Mouse (Mus musculus) heart, embryonic 14.5 days (tissue): ENCODE data around the gene Nsun3. TPM values are rescaled to one million over a fixed set of nuclear protein-coding genes. Genes with fewer than 3 reads are reported as not detected.

Experiments
- ATAC-seq: fragments of 200-750 bp; cut with Nextera tagmentation; 2 replicates; pipeline ENCODE4 v1.8.0; 2017; ENCODE audit warnings: low read depth, moderate TSS enrichment; ENCODE audit not compliant: insufficient number of reproducible peaks, insufficient read depth, low FRiP score
- H3K27ac ChIP-seq, 2 experiments: fragments of 200-500 bp in 1 of 2; fragments of 300-500 bp in 1 of 2; sonication (generic) in 1 of 2; replicated peaks in 1 of 2; 2 replicates each; pipeline ENCODE4 v1.5.1; 2012 to 2014; ENCODE audit warnings: low read depth in 2 of 2, low read length in 2 of 2, control low read depth in 1 of 2, mild to moderate bottlenecking in 1 of 2, mixed read lengths in 1 of 2; ENCODE audit not compliant: control insufficient read depth in 1 of 2, insufficient read depth in 1 of 2
- H3K27me3 ChIP-seq: fragments of 300-500 bp; sonication (generic); 2 replicates; pipeline ENCODE4 v1.6.1; 2014; ENCODE audit warnings: mild to moderate bottlenecking, low read length, control low read depth; ENCODE audit not compliant: control insufficient read depth, insufficient read depth
- H3K36me3 ChIP-seq: fragments of 300-500 bp; sonication (generic); 2 replicates; pipeline ENCODE4 v1.6.1; 2014; ENCODE audit warnings: mild to moderate bottlenecking, control low read depth, low read length, mixed read lengths; ENCODE audit not compliant: control insufficient read depth, insufficient read depth
- H3K4me1 ChIP-seq, 2 experiments: fragments of 200-500 bp in 1 of 2; fragments of 300-500 bp in 1 of 2; sonication (generic) in 1 of 2; 2 replicates each; pipeline ENCODE4 v1.6.1; 2012 to 2014; ENCODE audit warnings: low read length in 2 of 2, control low read depth in 1 of 2, mixed read lengths in 1 of 2; ENCODE audit not compliant: control insufficient read depth in 2 of 2, insufficient read depth in 2 of 2
- H3K4me2 ChIP-seq: fragments of 300-500 bp; sonication (generic); 2 replicates; pipeline ENCODE4 v1.6.1; 2014; ENCODE audit warnings: mild to moderate bottlenecking, low read length
- H3K4me3 ChIP-seq, 2 experiments: fragments of 200-500 bp in 1 of 2; fragments of 300-500 bp in 1 of 2; sonication (generic) in 1 of 2; 2 replicates each; pipeline ENCODE4 v1.5.1; 2012 to 2014; ENCODE audit warnings: low read length in 2 of 2, mild to moderate bottlenecking in 2 of 2, control low read depth in 1 of 2, low read depth in 1 of 2, moderate library complexity in 1 of 2; ENCODE audit not compliant: control insufficient read depth in 1 of 2, insufficient read depth in 1 of 2
- H3K9ac ChIP-seq: fragments of 300-500 bp; sonication (generic); 2 replicates; pipeline ENCODE4 v1.6.1; 2014; ENCODE audit warnings: mild to moderate bottlenecking, low read length
- H3K9me3 ChIP-seq: fragments of 300-500 bp; sonication (generic); 2 replicates; pipeline ENCODE4 v1.6.1; 2016; ENCODE audit warnings: low read length, control low read depth; ENCODE audit not compliant: control insufficient read depth
- WGBS: fragments of 180-500 bp; shearing (Covaris S2); extraction: QIAGEN DNeasy Blood & Tissue Kit; methylation state at CpG from one replicate; pipeline ENCODE4 v1.1.7; 2014; 5-methylcytosine and 5-hydroxymethylcytosine counted together
- polyA plus RNA-seq: library from polyadenylated mRNA; unstranded; fragments of >200 nt; fragmentation: Nextera tagmentation; extraction: Ambion mirVana; gene quantifications from 2 replicates; pipeline ENCODE4 v1.2.1, GENCODE M21; 2014

Nsun3 gene
- polyA plus RNA-seq, 1 experiment from 2014 or later: 8.1 TPM

GRCm38 (mm10) chr16:62813790-62814189 is 27.2 kb upstream of the Nsun3 start:
- H3K9ac ChIP-seq: no peak overlapping the region
- no peak overlapping the region for H3K4me3 ChIP-seq
- 0 out of 2 replicates have a peak, but pooled peaks cover 7% of the 10 kb centered on the region for H3K36me3 ChIP-seq
- H3K9me3 ChIP-seq: no peaks in the 10 kb centered on the region
- H3K27me3 ChIP-seq: no peaks in the 10 kb centered on the region
- ATAC-seq: no peak
- H3K27ac ChIP-seq: no peak overlapping the region
- no peaks in the 10 kb centered on the region for H3K4me1 ChIP-seq
- WGBS: 90% methylated on average over 5 of the region's 5 CpGs
- H3K4me2 ChIP-seq: no peak overlapping the region

- no peak for ATAC-seq
- 64% methylated on average over 4 of the region's 4 CpGs for WGBS
- Histone ChIP-seq H3K4me2 (no peak overlapping the region), H3K9me3 (no peaks in the 10 kb centered on the region), H3K27me3 (no peaks in the 10 kb centered on the region), H3K27ac (no peak overlapping the region), H3K4me3 (no peak overlapping the region), H3K9ac (no peak overlapping the region), H3K36me3 (0 out of 2 replicates have a peak, but pooled peaks cover 7% of the 10 kb centered on the region), H3K4me1 (no peaks in the 10 kb centered on the region)
These were observed 24.2 kb upstream of the Nsun3 start for GRCm38 (mm10) chr16:62810855-62811254.

- 62% methylated on average over 8 of the region's 8 CpGs for WGBS
- no peaks in the 10 kb centered on the region for H3K4me1 ChIP-seq
- H3K4me3 ChIP-seq: no peak overlapping the region
- ATAC-seq: no peak
- H3K27ac ChIP-seq: no peak overlapping the region
- H3K36me3 ChIP-seq: peaks cover 19% of the 10 kb centered on the region
- H3K27me3 ChIP-seq: no peaks in the 10 kb centered on the region
- H3K9me3 ChIP-seq: no peaks in the 10 kb centered on the region
- no peak overlapping the region for H3K9ac ChIP-seq
- no peak overlapping the region for H3K4me2 ChIP-seq
These were observed 20.8 kb upstream of the Nsun3 start for GRCm38 (mm10) chr16:62807249-62807979.

- Histone ChIP-seq H3K27ac (no peak overlapping the region), H3K9ac (no peak overlapping the region), H3K4me1 (peaks cover under 1% of the 10 kb centered on the region in 2 experiments; a peak in 2 of 4 replicates), H3K4me3 (no peak overlapping the region), H3K36me3 (peaks cover 19% of the 10 kb centered on the region), H3K27me3 (no peaks in the 10 kb centered on the region), H3K4me2 (no peak overlapping the region), H3K9me3 (no peaks in the 10 kb centered on the region)
- 92% methylated on average over 3 of the region's 3 CpGs for WGBS
- no peak for ATAC-seq
These were observed 18.0 kb upstream of the Nsun3 start for GRCm38 (mm10) chr16:62804621-62805020.

- peak overlapping the region; percentile 28 to 38; a peak in 1 of 4 replicates for H3K27ac ChIP-seq
These were observed 13.2 kb upstream of the Nsun3 start for GRCm38 (mm10) chr16:62799839-62800238.

GRCm38 (mm10) chr16:62799426-62799825 is 12.8 kb upstream of the Nsun3 start:
- Histone ChIP-seq H3K4me2 (no peak overlapping the region), H3K9me3 (no peaks in the 10 kb centered on the region), H3K4me1 (peaks cover 4 to 7% of the 10 kb centered on the region in 2 experiments; a peak in 2 of 4 replicates), H3K4me3 (no peak overlapping the region), H3K27ac (peak overlapping the region; percentile 28 to 38; a peak in 1 of 4 replicates), H3K9ac (no peak overlapping the region), H3K36me3 (peaks cover 18% of the 10 kb centered on the region), H3K27me3 (no peaks in the 10 kb centered on the region)
- ATAC-seq: peak; percentile 59; the same call in 1 of the 2 replicates
- WGBS: 33% methylated on average over 4 of the region's 4 CpGs

More at GRCm38 (mm10) chr16:62799839-62800238, 13.2 kb upstream of the Nsun3 start:
- WGBS: 90% methylated on average over 3 of the region's 3 CpGs
- no peak overlapping the region for H3K4me2 ChIP-seq
- H3K36me3 ChIP-seq: peaks cover 21% of the 10 kb centered on the region
- no peak for ATAC-seq
- no peak overlapping the region for H3K4me3 ChIP-seq
- no peaks in the 10 kb centered on the region for H3K9me3 ChIP-seq
- no peak overlapping the region for H3K9ac ChIP-seq
- H3K27me3 ChIP-seq: no peaks in the 10 kb centered on the region
- peaks cover 4 to 7% of the 10 kb centered on the region in 2 experiments; a peak in 2 of 4 replicates for H3K4me1 ChIP-seq

GRCm38 (mm10) chr16:62798808-62799207 is 12.2 kb upstream of the Nsun3 start:
- Histone ChIP-seq H3K27me3 (no peaks in the 10 kb centered on the region), H3K4me2 (no peak overlapping the region), H3K9me3 (no peaks in the 10 kb centered on the region), H3K27ac (peak overlapping the region in 1 of 2 experiments; percentile 17; a peak in 1 of 4 replicates), H3K4me3 (no peak overlapping the region), H3K4me1 (peaks cover 4 to 7% of the 10 kb centered on the region in 2 experiments; a peak in 2 of 4 replicates), H3K9ac (no peak overlapping the region), H3K36me3 (peaks cover 17% of the 10 kb centered on the region)
- ATAC-seq: no peak
- 91% methylated on average over 3 of the region's 3 CpGs for WGBS
